Mouse (Mus musculus) forebrain, embryonic 11.5 days (tissue): ENCODE results near the gene Kif26b. TPM values are rescaled to one million over a fixed set of nuclear protein-coding genes. Genes with fewer than 3 reads are reported as not detected.

Experiments
- ATAC-seq: fragments of 200-750 bp; cut with Nextera tagmentation; replicated peaks from 2 replicates; pipeline ENCODE4 v1.8.0; 2017; ENCODE audit warnings: moderate TSS enrichment; ENCODE audit not compliant: low FRiP score
- DNase-seq: peaks from one replicate; pipeline ENCODE4 v3.0.0-alpha.2; 2017; ENCODE audit warnings: low spot score
- H3K27ac ChIP-seq: fragments of 300-500 bp; sonication (generic); 2 replicates; pipeline ENCODE4 v1.5.1; 2014; ENCODE audit warnings: low read depth, low read length
- H3K27me3 ChIP-seq: fragments of 300-500 bp; sonication (generic); 2 replicates; pipeline ENCODE4 v1.6.1; 2014; ENCODE audit warnings: mild to moderate bottlenecking, low read length, mixed read lengths; ENCODE audit not compliant: control insufficient read depth, insufficient read depth
- H3K36me3 ChIP-seq: fragments of 300-500 bp; sonication (generic); 2 replicates; pipeline ENCODE4 v1.6.1; 2014; ENCODE audit warnings: mild to moderate bottlenecking, low read length, moderate library complexity, mixed read lengths; ENCODE audit not compliant: control insufficient read depth, insufficient read depth
- H3K4me1 ChIP-seq: fragments of 300-500 bp; sonication (generic); replicated peaks from 2 replicates; pipeline ENCODE4 v1.6.1; 2014; ENCODE audit warnings: low read length, mixed read lengths; ENCODE audit not compliant: control insufficient read depth, insufficient read depth
- H3K4me2 ChIP-seq: fragments of 300-500 bp; sonication (generic); 2 replicates; pipeline ENCODE4 v1.6.1; 2014; ENCODE audit warnings: low read depth, mild to moderate bottlenecking, low read length, moderate library complexity, mixed read lengths; ENCODE audit not compliant: severe bottlenecking
- H3K4me3 ChIP-seq: fragments of 300-500 bp; sonication (generic); 2 replicates; pipeline ENCODE4 v1.5.1; 2014; ENCODE audit warnings: low read depth, low read length
- H3K9ac ChIP-seq: fragments of 300-500 bp; sonication (generic); 2 replicates; pipeline ENCODE4 v1.6.1; 2014; ENCODE audit warnings: low read length
- H3K9me3 ChIP-seq: fragments of 300-500 bp; sonication (generic); 2 replicates; pipeline ENCODE4 v1.6.1; 2016; ENCODE audit warnings: low read length, mixed read lengths; ENCODE audit not compliant: control insufficient read depth
- WGBS: fragments of 180-500 bp; shearing (Covaris S2); extraction: QIAGEN DNeasy Blood & Tissue Kit; methylation state at CpG from one replicate; pipeline ENCODE4 v1.1.7; 2014; 5-methylcytosine and 5-hydroxymethylcytosine counted together
- polyA plus RNA-seq: library from polyadenylated mRNA; unstranded; fragments of >200 nt; fragmentation: Nextera tagmentation; extraction: Ambion mirVana; gene quantifications from 2 replicates; pipeline ENCODE4 v1.2.1, GENCODE M21; 2014

The Kif26b gene
- polyA plus RNA-seq, 1 experiment from 2014 or later, result 8.1 TPM

GRCm38 (mm10) chr1:178820079-178820478 is 291.2 kb downstream of the Kif26b start:
- Histone ChIP-seq H3K27me3 (no peaks in the 10 kb centered on the region), H3K4me2 (no peak overlapping the region), H3K4me3 (no peak overlapping the region), H3K4me1 (peaks cover 10% of the 10 kb centered on the region; the same call in 1 of the 2 replicates), H3K27ac (no peak overlapping the region), H3K9ac (no peak overlapping the region), H3K36me3 (no peaks in the 10 kb centered on the region), H3K9me3 (no peaks in the 10 kb centered on the region)
- ATAC-seq (no peak), DNase-seq (no peak)
- 87% methylated on average over 3 of the region's 3 CpGs for WGBS

GRCm38 (mm10) chr1:178820556-178821435 is 291.9 kb downstream of the Kif26b start:
- H3K27ac ChIP-seq, result 0 out of 2 replicates have a peak overlapping the region, but pooled peaks have one; percentile 44
- peaks cover 10% of the 10 kb centered on the region; the same call in 1 of the 2 replicates for H3K4me1 ChIP-seq
- H3K27me3 ChIP-seq, result no peaks in the 10 kb centered on the region
- no peaks in the 10 kb centered on the region for H3K9me3 ChIP-seq
- H3K9ac ChIP-seq, result no peak overlapping the region
- H3K4me3 ChIP-seq, result no peak overlapping the region
- 45% methylated on average over 14 of the region's 14 CpGs for WGBS
- DNase-seq (peak; percentile 85), ATAC-seq (peak; percentile 95)
- no peaks in the 10 kb centered on the region for H3K36me3 ChIP-seq
- peak overlapping the region; percentile 5; the same call in 1 of the 2 replicates for H3K4me2 ChIP-seq

- H3K9ac ChIP-seq, result no peak overlapping the region
- H3K36me3 ChIP-seq, result no peaks in the 10 kb centered on the region
- H3K9me3 ChIP-seq, result no peaks in the 10 kb centered on the region
- no peaks in the 10 kb centered on the region for H3K27me3 ChIP-seq
- WGBS, result 55% methylated on average over 5 of the region's 5 CpGs
- H3K27ac ChIP-seq, result no peak overlapping the region
- DNase-seq (no peak), ATAC-seq (no peak)
- no peak overlapping the region for H3K4me2 ChIP-seq
- peaks cover 10% of the 10 kb centered on the region; the same call in 1 of the 2 replicates for H3K4me1 ChIP-seq
- no peak overlapping the region for H3K4me3 ChIP-seq
Measured at GRCm38 (mm10) chr1:178824871-178825270, 295.9 kb downstream of the Kif26b start.

GRCm38 (mm10) chr1:178827223-178827622 is 298.3 kb downstream of the Kif26b start:
- Histone ChIP-seq H3K9ac (no peak overlapping the region), H3K4me2 (no peak overlapping the region), H3K4me1 (0 out of 2 replicates have a peak, but pooled peaks cover 2% of the 10 kb centered on the region), H3K27me3 (no peaks in the 10 kb centered on the region), H3K36me3 (no peaks in the 10 kb centered on the region), H3K4me3 (no peak overlapping the region), H3K27ac (no peak overlapping the region), H3K9me3 (no peaks in the 10 kb centered on the region)
- ATAC-seq, result no peak
- WGBS, result 86% methylated on average over 3 of the region's 3 CpGs
- DNase-seq, result no peak

GRCm38 (mm10) chr1:178829456-178829855 is 300.5 kb downstream of the Kif26b start:
- H3K27me3 ChIP-seq, result no peaks in the 10 kb centered on the region
- H3K4me2 ChIP-seq, result no peak overlapping the region
- no peaks in the 10 kb centered on the region for H3K36me3 ChIP-seq
- H3K4me3 ChIP-seq, result no peak overlapping the region
- no peak overlapping the region for H3K9ac ChIP-seq
- ATAC-seq, result no peak
- DNase-seq, result no peak
- H3K27ac ChIP-seq, result no peak overlapping the region
- WGBS, result 81% methylated on average over 4 of the region's 4 CpGs
- H3K4me1 ChIP-seq, result 0 out of 2 replicates have a peak, but pooled peaks cover 2% of the 10 kb centered on the region
- no peaks in the 10 kb centered on the region for H3K9me3 ChIP-seq

GRCm38 (mm10) chr1:178832571-178832970 is 303.6 kb downstream of the Kif26b start:
- WGBS, result 86% methylated on average over 6 of the region's 6 CpGs
- Histone ChIP-seq H3K36me3 (no peaks in the 10 kb centered on the region), H3K9me3 (no peaks in the 10 kb centered on the region), H3K4me1 (0 out of 2 replicates have a peak, but pooled peaks cover 2% of the 10 kb centered on the region), H3K4me3 (no peak overlapping the region), H3K27ac (no peak overlapping the region), H3K9ac (no peak overlapping the region), H3K4me2 (no peak overlapping the region), H3K27me3 (no peaks in the 10 kb centered on the region)
- no peak for ATAC-seq
- no peak for DNase-seq

- H3K27ac ChIP-seq, result no peak overlapping the region
- WGBS, result 87% methylated on average over 9 of the region's 9 CpGs
- H3K9me3 ChIP-seq, result no peaks in the 10 kb centered on the region
- no peak overlapping the region for H3K9ac ChIP-seq
- H3K4me3 ChIP-seq, result no peak overlapping the region
- no peaks in the 10 kb centered on the region for H3K36me3 ChIP-seq
- H3K27me3 ChIP-seq, result no peaks in the 10 kb centered on the region
- no peak overlapping the region for H3K4me2 ChIP-seq
- H3K4me1 ChIP-seq, result no peaks in the 10 kb centered on the region
- DNase-seq (no peak), ATAC-seq (no peak)
Measured at GRCm38 (mm10) chr1:178835805-178836204, 306.9 kb downstream of the Kif26b start.

- DNase-seq (no peak), ATAC-seq (no peak)
- Histone ChIP-seq H3K9ac (no peak overlapping the region), H3K36me3 (no peaks in the 10 kb centered on the region), H3K4me1 (no peaks in the 10 kb centered on the region), H3K27me3 (no peaks in the 10 kb centered on the region), H3K4me2 (no peak overlapping the region), H3K9me3 (no peaks in the 10 kb centered on the region), H3K27ac (no peak overlapping the region), H3K4me3 (no peak overlapping the region)
- 89% methylated on average over 1 of the region's 1 CpGs for WGBS
Measured at GRCm38 (mm10) chr1:178836998-178837397, 308.1 kb downstream of the Kif26b start.
